Mouse (Mus musculus): ENCODE data around the gene Zkscan2. TPM values are rescaled to one million over a fixed set of nuclear protein-coding genes. Genes with fewer than 3 reads are reported as not detected.

The Zkscan2 gene
- 9.1 and 10.8 TPM in 2 replicates for polyA plus RNA-seq (2015; fragmentation: Nextera tagmentation; extraction: Ambion mirVana)

- Histone ChIP-seq H3K27me3 (no peaks in the 10 kb centered on the region), H3K36me3 (ENCODE audit: poor library complexity, severe bottlenecking) (peaks cover 19% of the 10 kb centered on the region), H3K27ac (peak within 1 kb of the TSS; percentile 90), H3K4me2 (peak within 1 kb of the TSS; percentile 90), H3K9ac (peak within 1 kb of the TSS; percentile 88), H3K9me3 (replicated peaks) (no peaks in the 10 kb centered on the region), H3K4me1 (peaks cover 28% of the 10 kb centered on the region), H3K4me3 (peak within 1 kb of the TSS; percentile 73)
- under 1% methylated on average over 69 of the region's 71 CpGs for WGBS
- ATAC-seq, result peak; percentile 97
Measured at GRCm38 (mm10) chr7:123500239-123501219, at the start of gene Zkscan2. Zkscan2 (minus strand) TSS chr7:123500449.

DNA sequence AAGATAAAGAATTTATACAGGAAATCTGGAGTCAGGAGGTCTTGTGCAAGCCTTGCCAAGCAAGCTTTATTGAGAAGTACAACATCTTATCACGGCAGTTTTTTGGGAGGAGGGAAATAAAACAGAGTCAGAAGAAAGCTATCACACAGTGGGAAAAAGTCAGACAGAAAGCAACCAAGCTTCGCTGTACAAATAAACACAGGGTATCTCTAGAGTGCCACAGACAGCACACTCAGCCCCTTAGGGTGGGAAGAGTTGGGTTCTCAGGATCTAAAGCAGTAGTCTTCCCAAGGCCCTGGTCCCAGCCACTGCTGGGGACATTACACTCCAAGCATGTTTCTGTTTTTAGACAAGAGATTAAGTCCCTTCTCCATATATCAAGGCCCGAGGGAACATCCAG, 28.9 kb upstream of the Zkscan2 start:
- H3K27me3 ChIP-seq, result no peaks in the 10 kb centered on the region
- ATAC-seq, result no peak
- no peaks in the 10 kb centered on the region for H3K36me3 ChIP-seq (ENCODE audit: poor library complexity, severe bottlenecking)
- no peak overlapping the region for H3K4me3 ChIP-seq
- no peaks in the 10 kb centered on the region for H3K4me1 ChIP-seq
- no peak overlapping the region for H3K9ac ChIP-seq
- WGBS, result 89% methylated on average over 3 of the region's 3 CpGs
- H3K27ac ChIP-seq, result no peak overlapping the region
- H3K4me2 ChIP-seq, result no peak overlapping the region
- H3K9me3 ChIP-seq (replicated peaks), result peaks cover 6% of the 10 kb centered on the region

DNA sequence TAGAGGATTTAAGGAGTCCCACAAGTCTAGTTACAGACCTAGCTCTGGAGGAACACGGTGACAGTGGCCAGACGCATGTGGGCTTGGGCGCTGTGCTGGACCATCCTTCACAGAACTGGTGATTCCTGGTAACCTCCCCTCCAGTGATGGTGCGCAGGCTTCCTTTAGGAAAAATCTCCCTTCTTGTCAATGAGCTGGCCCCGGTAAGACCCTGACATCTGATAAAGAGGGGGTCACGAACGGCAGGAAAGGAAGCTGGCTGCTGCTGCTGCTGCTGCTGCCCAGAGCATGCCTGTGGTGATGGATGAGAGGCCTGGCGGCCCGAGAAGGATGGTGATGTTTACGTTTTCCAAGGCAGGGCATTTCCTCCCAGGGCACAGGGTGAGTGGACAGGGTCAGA, 25.5 kb upstream of the Zkscan2 start:
- 0 out of 2 replicates have a peak overlapping the region, but pooled peaks have one; percentile 5 for H3K9ac ChIP-seq
- no peak overlapping the region for H3K4me3 ChIP-seq
- H3K36me3 ChIP-seq (ENCODE audit: poor library complexity, severe bottlenecking), result no peaks in the 10 kb centered on the region
- no peak overlapping the region for H3K4me2 ChIP-seq
- no peaks in the 10 kb centered on the region for H3K9me3 ChIP-seq (replicated peaks)
- H3K4me1 ChIP-seq, result no peaks in the 10 kb centered on the region
- H3K27ac ChIP-seq, result no peak overlapping the region
- no peak for ATAC-seq
- WGBS, result 79% methylated on average over 10 of the region's 10 CpGs
- 0 out of 2 replicates have a peak, but pooled peaks cover 4% of the 10 kb centered on the region for H3K27me3 ChIP-seq

DNA sequence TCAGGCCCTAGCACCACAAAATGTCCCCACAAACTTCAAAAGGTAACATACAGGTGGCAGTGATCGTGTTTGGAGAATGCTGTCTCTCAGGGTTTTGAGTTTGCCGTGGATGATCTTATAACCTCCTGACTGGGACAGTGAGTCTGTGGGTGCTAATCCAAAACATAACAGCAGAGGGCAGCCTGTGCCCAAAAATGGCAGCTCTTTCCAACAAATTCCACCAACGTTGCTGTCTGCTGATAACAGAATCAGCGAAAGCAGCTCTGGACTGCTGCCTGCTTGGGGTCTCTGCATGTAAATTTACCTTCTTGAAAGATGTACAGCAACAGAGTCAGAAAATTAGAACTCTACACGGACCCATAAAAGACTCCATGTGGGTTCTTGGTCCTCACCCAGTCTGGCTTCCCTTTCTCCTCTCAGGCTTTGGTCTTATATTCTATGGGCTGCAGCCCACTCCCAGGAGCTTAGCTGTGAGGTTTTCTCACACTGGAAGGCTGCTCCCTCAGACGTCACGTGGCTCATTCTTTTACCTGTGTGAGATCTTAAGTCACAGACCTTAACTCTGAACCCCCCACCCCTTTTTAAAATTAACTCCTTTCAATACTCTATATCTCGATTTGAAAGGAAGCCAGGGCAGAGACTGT, 24.1 kb upstream of the Zkscan2 start:
- H3K4me3 ChIP-seq, result no peak overlapping the region
- H3K27me3 ChIP-seq, result 0 out of 2 replicates have a peak, but pooled peaks cover 4% of the 10 kb centered on the region
- WGBS, result 25% methylated on average over 8 of the region's 8 CpGs
- no peaks in the 10 kb centered on the region for H3K9me3 ChIP-seq (replicated peaks)
- no peaks in the 10 kb centered on the region for H3K36me3 ChIP-seq (ENCODE audit: poor library complexity, severe bottlenecking)
- H3K4me2 ChIP-seq, result no peak overlapping the region
- no peak overlapping the region for H3K9ac ChIP-seq
- H3K27ac ChIP-seq, result no peak overlapping the region
- no peaks in the 10 kb centered on the region for H3K4me1 ChIP-seq
- peak; percentile 61 for ATAC-seq

DNA sequence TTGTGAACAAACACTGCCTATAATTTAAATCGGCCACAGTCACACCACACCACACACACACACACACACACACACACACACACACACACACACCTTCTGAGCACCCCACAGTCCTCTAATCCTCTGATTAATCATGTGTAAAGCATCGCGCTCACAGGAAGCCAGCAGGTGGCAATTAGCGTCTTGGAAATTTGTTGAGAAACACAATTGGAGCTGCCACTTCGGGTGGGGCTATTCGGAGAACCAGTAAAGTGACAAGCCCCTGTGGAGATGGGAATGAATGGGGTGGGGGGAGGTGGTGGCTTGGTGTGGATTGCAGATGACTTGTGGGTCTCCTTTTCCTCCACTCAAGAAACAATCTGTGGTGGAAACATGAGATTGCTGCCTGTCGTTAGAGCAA, 7.7 kb upstream of the Zkscan2 start:
- no peaks in the 10 kb centered on the region for H3K27me3 ChIP-seq
- no peaks in the 10 kb centered on the region; the same call in 1 of the 2 replicates for H3K36me3 ChIP-seq (ENCODE audit: poor library complexity, severe bottlenecking)
- no peaks in the 10 kb centered on the region for H3K4me1 ChIP-seq
- no peak overlapping the region for H3K4me3 ChIP-seq
- WGBS, result 40% methylated on average over 7 of the region's 7 CpGs
- peaks cover 6% of the 10 kb centered on the region for H3K9me3 ChIP-seq (replicated peaks)
- H3K4me2 ChIP-seq, result no peak overlapping the region
- no peak overlapping the region for H3K27ac ChIP-seq
- ATAC-seq, result no peak
- no peak overlapping the region for H3K9ac ChIP-seq

DNA sequence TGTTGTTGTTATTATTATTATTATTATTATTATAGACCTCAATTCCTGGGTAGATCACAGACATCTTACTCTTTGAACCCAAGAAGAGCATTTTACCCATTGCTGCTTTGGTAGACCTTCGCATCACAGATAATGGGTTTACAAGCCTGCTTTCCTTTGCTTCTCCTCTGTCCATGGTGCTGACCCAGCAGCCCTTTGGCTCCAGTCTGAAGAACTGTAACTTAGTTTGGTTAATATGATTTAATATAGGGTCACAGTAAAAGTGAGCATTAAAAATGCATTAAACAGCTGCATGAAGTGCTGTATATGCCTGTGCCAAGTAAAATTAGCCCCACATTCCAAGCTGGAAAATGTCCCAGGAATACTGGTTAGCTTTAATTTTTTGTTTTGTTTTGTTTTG, 3.1 kb upstream of the Zkscan2 start:
- WGBS, result 63% methylated on average over 1 of the region's 1 CpGs

DNA sequence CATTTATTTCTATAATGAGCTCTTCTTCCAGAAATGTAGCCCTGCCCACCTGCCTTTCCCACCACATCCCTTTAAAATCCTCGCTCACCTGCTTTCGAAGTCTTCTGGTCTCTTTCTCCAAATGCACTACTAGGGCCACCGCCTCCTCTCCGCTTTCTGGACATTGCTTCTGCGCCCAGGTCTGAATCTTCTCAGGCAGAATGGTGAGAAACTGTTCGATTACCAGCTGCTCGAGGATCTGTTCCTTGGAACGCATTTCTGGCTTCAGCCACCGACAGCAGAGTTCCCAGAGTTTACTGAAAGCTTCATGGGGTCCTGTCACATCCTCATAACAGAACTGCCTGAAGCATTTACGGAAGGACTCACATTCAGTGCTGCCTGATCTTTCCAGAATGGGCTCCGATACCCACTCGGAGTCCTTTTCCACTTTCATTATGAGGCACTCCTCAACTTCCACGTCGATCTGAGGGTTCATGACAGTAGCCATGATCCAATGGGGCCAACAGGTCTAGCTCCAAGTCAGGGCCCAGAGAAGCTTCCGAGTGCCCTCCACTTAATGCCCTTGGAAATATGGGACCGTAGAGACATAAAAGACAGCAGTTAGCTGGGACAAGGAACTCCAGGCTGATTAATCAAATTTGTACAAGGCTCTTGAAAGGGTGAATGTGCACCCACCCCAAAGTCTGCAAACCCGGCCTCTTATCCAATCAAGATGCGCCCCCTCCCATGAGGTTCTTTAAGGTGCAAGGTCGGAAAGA, 589 bp downstream of the Zkscan2 start:
- H3K27me3 ChIP-seq, result no peaks in the 10 kb centered on the region
- 40% methylated on average over 19 of the region's 19 CpGs for WGBS
- peaks cover 27% of the 10 kb centered on the region for H3K36me3 ChIP-seq (ENCODE audit: poor library complexity, severe bottlenecking)
- H3K4me1 ChIP-seq, result peaks cover 28% of the 10 kb centered on the region
- ATAC-seq, result no peak; the same call in none of the 2 replicates
- peak overlapping the region; percentile 90 for H3K27ac ChIP-seq
- peak overlapping the region; percentile 88 for H3K9ac ChIP-seq
- peak overlapping the region; percentile 90 for H3K4me2 ChIP-seq
- no peaks in the 10 kb centered on the region for H3K9me3 ChIP-seq (replicated peaks)
- H3K4me3 ChIP-seq, result peak overlapping the region; percentile 73

More for the DNA sequence above, 3.1 kb upstream of the Zkscan2 start:
- no peak overlapping the region for H3K27ac ChIP-seq
- no peak overlapping the region for H3K4me2 ChIP-seq
- H3K27me3 ChIP-seq, result no peaks in the 10 kb centered on the region
- no peak for ATAC-seq
- H3K9me3 ChIP-seq (replicated peaks), result peaks cover 6% of the 10 kb centered on the region
- no peaks in the 10 kb centered on the region; the same call in 1 of the 2 replicates for H3K36me3 ChIP-seq (ENCODE audit: poor library complexity, severe bottlenecking)
- H3K9ac ChIP-seq, result no peak overlapping the region
- no peak overlapping the region for H3K4me3 ChIP-seq
- H3K4me1 ChIP-seq, result peaks cover 22% of the 10 kb centered on the region

DNA sequence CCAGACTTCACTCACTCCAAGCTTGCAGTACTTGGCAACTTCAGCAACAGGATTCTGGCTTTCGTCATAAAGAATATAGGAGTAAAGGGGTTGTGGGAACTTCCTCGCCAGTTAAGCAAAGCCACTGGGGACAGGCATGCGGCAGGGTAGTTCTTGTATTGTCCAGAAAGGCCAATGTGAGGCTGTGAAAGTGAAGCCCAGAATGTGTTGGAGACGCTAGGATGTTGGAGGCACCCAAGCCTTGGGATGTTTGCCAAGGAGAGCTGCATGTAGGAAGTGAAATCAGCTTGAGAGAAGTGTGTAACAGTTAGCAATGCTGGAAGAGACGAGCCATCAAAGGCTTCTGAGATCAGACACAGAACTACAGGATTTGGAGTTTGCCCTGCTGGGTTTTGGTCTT, 12.5 kb downstream of the Zkscan2 start:
- H3K9me3 ChIP-seq (replicated peaks), result no peaks in the 10 kb centered on the region
- no peaks in the 10 kb centered on the region for H3K4me1 ChIP-seq
- no peak overlapping the region for H3K4me2 ChIP-seq
- 82% methylated on average over 5 of the region's 5 CpGs for WGBS
- no peak overlapping the region for H3K9ac ChIP-seq
- H3K27me3 ChIP-seq, result no peaks in the 10 kb centered on the region
- H3K27ac ChIP-seq, result no peak overlapping the region
- no peak for ATAC-seq
- peaks cover 46% of the 10 kb centered on the region for H3K36me3 ChIP-seq (ENCODE audit: poor library complexity, severe bottlenecking)
- H3K4me3 ChIP-seq, result no peak overlapping the region

GRCm38 (mm10) chr7:123467961-123468360, 32.3 kb downstream of the Zkscan2 start:
- no peaks in the 10 kb centered on the region for H3K36me3 ChIP-seq (ENCODE audit: poor library complexity, severe bottlenecking)
- H3K9ac ChIP-seq, result no peak overlapping the region
- ATAC-seq, result no peak
- H3K27ac ChIP-seq, result no peak overlapping the region
- 97% methylated on average over 1 of the region's 1 CpGs for WGBS
- no peaks in the 10 kb centered on the region for H3K27me3 ChIP-seq
- no peak overlapping the region for H3K4me3 ChIP-seq
- H3K4me2 ChIP-seq, result no peak overlapping the region
- H3K9me3 ChIP-seq (replicated peaks), result peaks cover 8% of the 10 kb centered on the region
- H3K4me1 ChIP-seq, result no peaks in the 10 kb centered on the region

- Histone ChIP-seq H3K4me2 (no peak overlapping the region), H3K9ac (no peak overlapping the region), H3K9me3 (replicated peaks) (no peaks in the 10 kb centered on the region), H3K4me3 (no peak overlapping the region), H3K27ac (no peak overlapping the region), H3K4me1 (no peaks in the 10 kb centered on the region), H3K36me3 (ENCODE audit: poor library complexity, severe bottlenecking) (no peaks in the 10 kb centered on the region), H3K27me3 (no peaks in the 10 kb centered on the region)
- 39% methylated on average over 6 of the region's 6 CpGs for WGBS
- peak; percentile 70; the same call in 1 of the 2 replicates for ATAC-seq
Measured at GRCm38 (mm10) chr7:123465692-123466387, 34.4 kb downstream of the Zkscan2 start.

GRCm38 (mm10) chr7:123463569-123463968, 36.7 kb downstream of the Zkscan2 start:
- 81% methylated on average over 4 of the region's 4 CpGs for WGBS
- no peaks in the 10 kb centered on the region for H3K27me3 ChIP-seq
- ATAC-seq, result no peak

More at GRCm38 (mm10) chr7:123463569-123463968, 36.7 kb downstream of the Zkscan2 start:
- Histone ChIP-seq H3K9me3 (replicated peaks) (no peaks in the 10 kb centered on the region), H3K36me3 (ENCODE audit: poor library complexity, severe bottlenecking) (no peaks in the 10 kb centered on the region), H3K4me3 (no peak overlapping the region), H3K9ac (no peak overlapping the region), H3K4me1 (no peaks in the 10 kb centered on the region), H3K4me2 (no peak overlapping the region), H3K27ac (no peak overlapping the region)
